Mouse (Mus musculus) bone marrow, adult 2 months (tissue): ENCODE results near the gene Tmem262.

Source experiments
- CTCF ChIP-seq: fragments of 200-500 bp; IDR thresholded peaks from 2 replicates; pipeline ENCODE4 v1.5.1; 2011; ENCODE audit warnings: low read length, control low read depth; ENCODE audit not compliant: control insufficient read depth, insufficient read depth
- POLR2A ChIP-seq: fragments of 200-500 bp; IDR thresholded peaks from 2 replicates; pipeline ENCODE4 v1.6.1; 2011; ENCODE audit warnings: low read depth, mild to moderate bottlenecking, control low read depth, low read length, borderline replicate concordance; ENCODE audit not compliant: control insufficient read depth

DNA sequence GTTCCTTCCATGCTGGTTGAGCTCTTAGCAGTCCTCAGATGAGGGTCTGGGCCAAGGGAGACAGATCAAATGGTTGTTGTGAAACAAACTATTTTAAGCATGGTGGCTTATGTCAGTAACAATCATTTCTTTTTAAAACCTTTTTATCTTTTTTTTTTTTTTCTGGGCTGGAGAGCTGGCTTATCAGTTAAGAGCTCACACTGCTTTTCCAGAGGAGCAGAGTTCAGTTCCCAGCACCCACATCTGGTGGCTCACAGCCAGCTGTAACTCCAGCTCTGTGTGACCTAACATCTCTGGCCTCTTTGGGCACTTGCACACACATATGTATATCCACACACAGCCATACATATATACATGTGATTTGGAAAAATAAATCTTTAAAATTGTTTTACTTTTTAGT, 42.1 kb upstream of the Tmem262 start:
- TF ChIP-seq CTCF = no peak
- no peak for TF ChIP-seq POLR2A
